Mouse (Mus musculus) forebrain, postnatal 0 days (tissue): ENCODE measurements around the gene Asb8. TPM values are rescaled to one million over a fixed set of nuclear protein-coding genes. Genes with fewer than 3 reads are reported as not detected.
A peak's percentile ranks its signal among the peaks of the same experiment; 100 is the strongest.

Source experiments
- ATAC-seq: fragments of 200-750 bp; cut with Nextera tagmentation; 2 replicates; pipeline ENCODE4 v1.8.0; 2017; ENCODE audit warnings: mild to moderate bottlenecking, moderate library complexity
- DNase-seq: peaks from one replicate; pipeline ENCODE4 v3.0.0-alpha.2; 2015
- H3K27ac ChIP-seq: fragments of 300-500 bp; sonication (generic); 2 replicates; pipeline ENCODE4 v1.5.1; 2014; ENCODE audit warnings: low read depth, mild to moderate bottlenecking, antibody characterized with exemption, low read length, moderate library complexity, mixed read lengths
- H3K27me3 ChIP-seq: fragments of 300-500 bp; sonication (generic); 2 replicates; pipeline ENCODE4 v1.6.1; 2014; ENCODE audit warnings: mild to moderate bottlenecking, low read length, mixed read lengths; ENCODE audit not compliant: insufficient read depth
- H3K36me3 ChIP-seq: fragments of 300-500 bp; sonication (generic); 2 replicates; pipeline ENCODE4 v1.6.1; 2014; ENCODE audit warnings: mild to moderate bottlenecking, moderate library complexity; ENCODE audit not compliant: insufficient read depth
- H3K4me1 ChIP-seq: fragments of 300-500 bp; sonication (generic); 2 replicates; pipeline ENCODE4 v1.6.1; 2014; ENCODE audit warnings: antibody characterized with exemption; ENCODE audit not compliant: insufficient read depth
- H3K4me2 ChIP-seq: fragments of 300-500 bp; sonication (generic); 2 replicates; pipeline ENCODE4 v1.6.1; 2014; ENCODE audit warnings: low read depth, mild to moderate bottlenecking, moderate library complexity
- H3K4me3 ChIP-seq: fragments of 300-500 bp; sonication (generic); 2 replicates; pipeline ENCODE4 v1.5.1; 2014; ENCODE audit warnings: low read depth, low read length, mixed read lengths
- H3K9ac ChIP-seq: fragments of 300-500 bp; sonication (generic); 2 replicates; pipeline ENCODE4 v1.6.1; 2014; ENCODE audit warnings: mild to moderate bottlenecking
- H3K9me3 ChIP-seq: fragments of 300-500 bp; sonication (generic); 2 replicates; pipeline ENCODE4 v1.6.1; 2016; ENCODE audit warnings: low read length
- CTCF ChIP-seq: sonication (generic); IDR thresholded peaks from 2 replicates; pipeline ENCODE4 v1.5.1; 2016; ENCODE audit warnings: antibody characterized with exemption, control low read depth, low read depth
- WGBS: fragments of 180-500 bp; shearing (Covaris S2); extraction: QIAGEN DNeasy Blood & Tissue Kit; methylation state at CpG from one replicate; pipeline ENCODE4 v1.1.7; 2014; 5-methylcytosine and 5-hydroxymethylcytosine counted together
- polyA plus RNA-seq: library from polyadenylated mRNA; unstranded; fragments of >200 nt; fragmentation: Nextera tagmentation; extraction: Ambion mirVana; gene quantifications from 2 replicates; pipeline ENCODE4 v1.2.1, GENCODE M21; 2015
- total RNA-seq: library from RNA; depleted of rRNA; stranded (reverse); fragments of >200 nt; gene quantifications from 2 replicates; pipeline ENCODE4 v1.2.3, GENCODE M21; 2014; rRNA removed

The Asb8 gene
- total RNA-seq (46.3 and 56.9 TPM in 2 replicates), polyA plus RNA-seq (36.5 and 46.8 TPM in 2 replicates)

GRCm38 (mm10) chr15:98165525-98165924 is at the start of gene Asb8:
Gene Asb8 (minus strand): TSS chr15:98165625.
- ATAC-seq (no peak), DNase-seq (no peak)
- Histone ChIP-seq H3K27ac (no peak within 1 kb of the TSS), H3K4me2 (no peak within 1 kb of the TSS), H3K36me3 (no peaks in the 10 kb centered on the region), H3K4me1 (peaks cover 11% of the 10 kb centered on the region; the same call in 1 of the 2 replicates), H3K27me3 (no peaks in the 10 kb centered on the region; the same call in 1 of the 2 replicates), H3K9ac (no peak within 1 kb of the TSS), H3K9me3 (no peaks in the 10 kb centered on the region), H3K4me3 (no peak within 1 kb of the TSS)
- 78% methylated on average over 5 of the region's 5 CpGs for WGBS
- TF ChIP-seq CTCF, result no peak

GRCm38 (mm10) chr15:98214130-98214529 is 48.7 kb upstream of the Asb8 start:
- Histone ChIP-seq H3K9ac (no peak overlapping the region), H3K4me3 (no peak overlapping the region), H3K27me3 (no peaks in the 10 kb centered on the region), H3K36me3 (no peaks in the 10 kb centered on the region), H3K27ac (no peak overlapping the region), H3K4me1 (no peaks in the 10 kb centered on the region), H3K4me2 (no peak overlapping the region), H3K9me3 (no peaks in the 10 kb centered on the region)
- 69% methylated on average over 5 of the region's 5 CpGs for WGBS
- DNase-seq (no peak), ATAC-seq (no peak)
- TF ChIP-seq CTCF, result no peak

GRCm38 (mm10) chr15:98213336-98213870 is 48.0 kb upstream of the Asb8 start:
- no peak overlapping the region for H3K27ac ChIP-seq
- DNase-seq (no peak), ATAC-seq (no peak)
- no peaks in the 10 kb centered on the region for H3K4me1 ChIP-seq
- WGBS, result 79% methylated on average over 5 of the region's 5 CpGs
- H3K27me3 ChIP-seq, result no peaks in the 10 kb centered on the region
- H3K4me3 ChIP-seq, result no peak overlapping the region
- no peak overlapping the region for H3K9ac ChIP-seq
- H3K9me3 ChIP-seq, result no peaks in the 10 kb centered on the region
- H3K4me2 ChIP-seq, result no peak overlapping the region
- H3K36me3 ChIP-seq, result no peaks in the 10 kb centered on the region
- TF ChIP-seq CTCF, result no peak

DNA sequence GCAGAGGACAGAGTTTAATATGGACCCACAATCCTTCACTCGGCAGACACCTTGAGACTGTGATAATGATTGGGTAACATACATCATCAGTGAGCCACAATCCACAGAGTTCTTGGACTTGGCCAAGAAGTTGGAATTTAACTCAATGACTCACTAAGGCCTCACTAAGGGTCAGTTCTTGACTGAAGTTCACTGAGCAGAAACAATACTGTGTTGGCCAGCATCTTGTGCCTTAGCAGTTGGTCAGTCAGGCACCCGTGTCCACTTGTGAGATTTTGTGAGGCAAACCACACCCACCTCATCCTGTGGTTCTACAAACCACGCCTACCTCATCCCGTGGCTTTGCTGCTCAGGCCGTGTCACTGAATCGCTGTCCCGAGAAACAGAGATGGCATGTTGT is 44.3 kb upstream of the Asb8 start:
- 84% methylated on average over 7 of the region's 7 CpGs for WGBS
- TF ChIP-seq CTCF, result no peak
- H3K36me3 ChIP-seq, result no peaks in the 10 kb centered on the region
- H3K4me1 ChIP-seq, result no peaks in the 10 kb centered on the region
- DNase-seq, result no peak
- no peak overlapping the region for H3K4me3 ChIP-seq
- no peak overlapping the region for H3K4me2 ChIP-seq
- ATAC-seq, result no peak
- H3K9ac ChIP-seq, result no peak overlapping the region
- no peaks in the 10 kb centered on the region for H3K27me3 ChIP-seq
- no peaks in the 10 kb centered on the region for H3K9me3 ChIP-seq
- no peak overlapping the region for H3K27ac ChIP-seq

- H3K27me3 ChIP-seq, result no peaks in the 10 kb centered on the region
- ATAC-seq, result no peak
- WGBS, result 56% methylated on average over 3 of the region's 3 CpGs
- H3K4me1 ChIP-seq, result no peaks in the 10 kb centered on the region
- H3K9me3 ChIP-seq, result no peaks in the 10 kb centered on the region
- H3K36me3 ChIP-seq, result no peaks in the 10 kb centered on the region
- no peak within 1 kb of the TSS for H3K9ac ChIP-seq
- H3K27ac ChIP-seq, result no peak within 1 kb of the TSS
- H3K4me3 ChIP-seq, result no peak within 1 kb of the TSS
- no peak for DNase-seq
- no peak within 1 kb of the TSS for H3K4me2 ChIP-seq
- TF ChIP-seq CTCF, result no peak
Observed at GRCm38 (mm10) chr15:98195442-98195841, 30.0 kb upstream of the Asb8 start, which contains the start of gene Olfr288. Gene Olfr288 (minus strand): TSS chr15:98195542.

DNA sequence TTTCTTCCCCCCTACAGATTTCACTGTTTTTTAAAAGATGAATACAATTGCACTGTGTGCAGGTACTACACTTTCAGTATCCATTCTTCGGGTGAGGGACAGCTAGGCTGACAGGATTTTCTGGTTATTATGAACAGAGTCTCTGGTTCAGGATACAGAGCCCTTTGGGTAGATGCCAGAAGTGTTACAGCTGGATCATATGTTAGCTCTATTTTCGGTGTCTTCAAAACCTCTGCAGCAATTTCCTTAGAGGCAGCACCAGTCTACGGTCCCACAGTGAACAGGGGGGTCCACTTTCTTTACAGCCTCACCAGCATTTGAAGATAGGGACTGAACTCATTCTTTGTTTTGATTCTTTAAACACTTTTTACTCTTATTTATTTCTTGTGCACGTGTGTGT is 19.0 kb upstream of the Asb8 start:
- no peak for TF ChIP-seq CTCF
- ATAC-seq (no peak), DNase-seq (no peak)
- H3K9me3 ChIP-seq, result no peaks in the 10 kb centered on the region
- no peaks in the 10 kb centered on the region for H3K27me3 ChIP-seq
- 73% methylated on average over 4 of the region's 4 CpGs for WGBS
- no peak overlapping the region for H3K9ac ChIP-seq
- no peaks in the 10 kb centered on the region for H3K36me3 ChIP-seq
- no peak overlapping the region for H3K4me2 ChIP-seq
- H3K4me1 ChIP-seq, result no peaks in the 10 kb centered on the region
- H3K4me3 ChIP-seq, result no peak overlapping the region
- H3K27ac ChIP-seq, result no peak overlapping the region

- ATAC-seq, result no peak
Observed at GRCm38 (mm10) chr15:98181856-98182570, 16.6 kb upstream of the Asb8 start.

More at GRCm38 (mm10) chr15:98181856-98182570, 16.6 kb upstream of the Asb8 start:
- TF ChIP-seq CTCF, result no peak
- 73% methylated on average over 12 of the region's 12 CpGs for WGBS
- Histone ChIP-seq H3K36me3 (no peaks in the 10 kb centered on the region), H3K27me3 (no peaks in the 10 kb centered on the region), H3K9me3 (no peaks in the 10 kb centered on the region), H3K4me2 (peak overlapping the region; percentile 63; the same call in 1 of the 2 replicates), H3K4me3 (no peak overlapping the region), H3K9ac (no peak overlapping the region), H3K27ac (no peak overlapping the region), H3K4me1 (no peaks in the 10 kb centered on the region)
- no peak for DNase-seq
